Mouse (Mus musculus) C2C12 (cell line): ENCODE results near the gene Reln.

Experiments
- CEBPB ChIP-seq: IDR thresholded peaks from one replicate; pipeline ENCODE4 v1.6.1; 2011; ENCODE audit warnings: low read depth, mild to moderate bottlenecking, control low read depth, moderate library complexity
- CTCF ChIP-seq: IDR thresholded peaks from one replicate; pipeline ENCODE4 v1.5.1; 2011; ENCODE audit not compliant: control insufficient read depth, insufficient read depth, insufficient read length
- FOSL1 ChIP-seq: IDR thresholded peaks from one replicate; pipeline ENCODE4 v1.8.0; 2011; ENCODE audit warnings: mild to moderate bottlenecking, low read length; ENCODE audit not compliant: poor library complexity, insufficient read depth, severe bottlenecking
- MAX ChIP-seq: IDR thresholded peaks from one replicate; pipeline ENCODE4 v1.6.1; 2011; ENCODE audit warnings: mild to moderate bottlenecking, control low read depth
- MYOD1 ChIP-seq: IDR thresholded peaks from one replicate; pipeline ENCODE4 v1.6.1; 2011; ENCODE audit warnings: low read depth; ENCODE audit not compliant: control insufficient read depth, insufficient read length
- USF1 ChIP-seq: IDR thresholded peaks from one replicate; pipeline ENCODE4 v1.6.1; 2011; ENCODE audit warnings: low read depth, mild to moderate bottlenecking, control low read depth, moderate library complexity

GRCm38 (mm10) chr5:22106811-22107485, 237.6 kb downstream of the Reln start:
- TF ChIP-seq FOSL1 (no peak), CTCF (no peak), MYOD1 (no peak), CEBPB (no peak), USF1 (no peak), MAX (no peak)
